Mouse (Mus musculus) brown adipose tissue, adult 24 weeks (tissue): ENCODE measurements around the gene Slc22a23. TPM values are rescaled to one million over a fixed set of nuclear protein-coding genes. Genes with fewer than 3 reads are reported as not detected.

Experiments used
- H3K27ac ChIP-seq: fragments of 200-500 bp; replicated peaks from 2 replicates; pipeline ENCODE4 v1.5.1; 2012; ENCODE audit warnings: low read depth, mild to moderate bottlenecking, low read length
- H3K4me1 ChIP-seq: fragments of 200-500 bp; 2 replicates; pipeline ENCODE4 v1.6.1; 2012; ENCODE audit warnings: low read length, mixed read lengths; ENCODE audit not compliant: control insufficient read depth, insufficient read depth, insufficient read length
- H3K4me3 ChIP-seq: fragments of 200-500 bp; 2 replicates; pipeline ENCODE4 v1.5.1; 2012; ENCODE audit warnings: low read depth, mild to moderate bottlenecking, low read length, moderate library complexity; ENCODE audit not compliant: insufficient read depth
- polyA plus RNA-seq: library from polyadenylated mRNA; stranded (reverse); fragments of >200 nt; gene quantifications from 2 replicates; pipeline ENCODE4 v1.2.4, GENCODE M21; 2012; ENCODE audit not compliant: missing spikeins, insufficient read depth, insufficient read length

Gene Slc22a23
- polyA plus RNA-seq, 1 experiment = 16.1 TPM

GRCm38 (mm10) chr13:34351437-34351836 lies 6.5 kb upstream of the Slc22a23 start:
- no peaks in the 10 kb centered on the region for H3K4me1 ChIP-seq
- H3K27ac ChIP-seq = no peak overlapping the region
- no peak overlapping the region for H3K4me3 ChIP-seq

DNA sequence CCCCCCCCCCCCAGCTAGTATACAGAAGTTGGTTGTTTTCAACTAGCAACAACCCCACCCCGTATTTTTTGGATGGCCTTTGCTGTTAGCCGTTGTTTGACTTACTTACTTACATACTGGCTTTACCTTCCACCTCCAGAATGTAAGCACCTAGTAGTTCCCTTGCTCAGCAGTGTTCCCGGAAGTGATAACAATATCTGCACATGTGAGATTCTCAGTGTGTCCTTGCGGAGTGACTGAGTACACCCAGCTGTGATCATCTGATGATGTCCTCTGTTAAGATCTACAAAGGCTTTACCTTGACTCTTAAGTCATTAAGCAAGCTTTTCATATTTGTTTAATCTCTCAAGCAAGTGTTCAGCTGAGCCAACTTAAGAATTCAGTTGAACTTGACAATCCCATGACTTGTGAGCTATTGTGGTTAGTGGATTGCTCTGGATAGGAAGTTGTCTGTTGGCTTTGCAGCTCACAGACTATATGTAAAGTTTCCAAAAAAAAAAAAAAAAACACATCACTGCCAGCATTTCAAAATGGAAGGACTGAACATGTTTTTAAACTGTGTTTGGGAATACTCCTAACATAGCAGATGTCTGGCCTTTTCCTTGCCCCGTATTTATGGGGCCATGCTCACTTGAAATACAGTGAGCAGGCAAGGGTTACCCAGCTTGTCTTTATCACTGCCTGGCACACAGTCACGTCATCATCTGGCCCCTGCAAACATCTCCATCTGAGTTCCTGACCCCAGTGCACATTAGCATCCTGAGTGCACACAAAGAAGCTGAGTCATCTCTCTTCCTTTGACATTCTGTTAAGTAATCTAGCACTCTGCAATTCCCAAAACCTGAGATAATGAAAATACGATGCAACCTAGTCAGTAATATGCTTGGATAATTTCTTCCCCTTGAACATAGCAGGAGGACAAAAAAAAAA lies 3.2 kb upstream of the Slc22a23 start:
- Histone ChIP-seq H3K27ac (no peak overlapping the region), H3K4me1 (0 out of 2 replicates have a peak, but pooled peaks cover under 1% of the 10 kb centered on the region), H3K4me3 (no peak overlapping the region)

DNA sequence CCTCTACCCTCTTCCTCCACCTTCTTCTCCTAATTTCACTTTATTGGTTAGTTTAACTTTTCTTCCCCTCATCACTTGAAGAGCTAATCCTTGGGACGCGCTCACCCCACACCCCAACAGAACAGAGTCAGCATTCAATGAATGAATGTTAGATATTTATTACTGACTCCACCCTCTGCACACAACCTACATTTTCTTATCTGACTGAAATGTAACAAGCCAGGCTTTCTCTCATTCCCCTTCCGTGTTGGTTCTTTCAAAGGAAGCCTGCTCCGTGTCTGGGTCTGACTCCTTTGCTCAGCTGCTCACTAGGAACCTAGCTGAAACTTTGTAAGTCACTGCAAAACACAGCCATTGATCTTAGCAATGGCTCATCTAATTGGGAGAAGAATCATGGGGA lies 1.8 kb upstream of the Slc22a23 start:
- Histone ChIP-seq H3K4me1 (0 out of 2 replicates have a peak, but pooled peaks cover 4% of the 10 kb centered on the region), H3K4me3 (no peak overlapping the region), H3K27ac (no peak overlapping the region)

DNA sequence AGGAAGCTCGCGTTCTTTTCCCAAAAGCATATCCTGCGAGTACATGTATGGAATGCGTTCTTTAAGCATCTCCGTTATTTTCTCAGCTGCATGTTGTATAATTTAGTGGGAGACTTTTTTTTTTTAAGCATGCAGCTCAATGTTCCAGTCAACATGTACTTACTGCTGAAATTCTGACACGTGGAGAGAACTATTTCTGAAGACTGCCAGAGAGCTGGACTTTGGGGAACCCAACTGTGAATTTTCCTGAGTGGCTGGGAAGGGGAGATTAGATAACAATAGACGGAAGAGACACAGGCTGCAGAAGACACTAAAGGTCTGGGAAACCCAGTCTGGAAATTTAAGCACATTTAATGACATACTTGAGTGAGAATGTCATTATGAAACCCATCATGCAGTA lies 1.3 kb upstream of the Slc22a23 start:
- H3K4me3 ChIP-seq = no peak overlapping the region
- no peak overlapping the region for H3K27ac ChIP-seq

DNA sequence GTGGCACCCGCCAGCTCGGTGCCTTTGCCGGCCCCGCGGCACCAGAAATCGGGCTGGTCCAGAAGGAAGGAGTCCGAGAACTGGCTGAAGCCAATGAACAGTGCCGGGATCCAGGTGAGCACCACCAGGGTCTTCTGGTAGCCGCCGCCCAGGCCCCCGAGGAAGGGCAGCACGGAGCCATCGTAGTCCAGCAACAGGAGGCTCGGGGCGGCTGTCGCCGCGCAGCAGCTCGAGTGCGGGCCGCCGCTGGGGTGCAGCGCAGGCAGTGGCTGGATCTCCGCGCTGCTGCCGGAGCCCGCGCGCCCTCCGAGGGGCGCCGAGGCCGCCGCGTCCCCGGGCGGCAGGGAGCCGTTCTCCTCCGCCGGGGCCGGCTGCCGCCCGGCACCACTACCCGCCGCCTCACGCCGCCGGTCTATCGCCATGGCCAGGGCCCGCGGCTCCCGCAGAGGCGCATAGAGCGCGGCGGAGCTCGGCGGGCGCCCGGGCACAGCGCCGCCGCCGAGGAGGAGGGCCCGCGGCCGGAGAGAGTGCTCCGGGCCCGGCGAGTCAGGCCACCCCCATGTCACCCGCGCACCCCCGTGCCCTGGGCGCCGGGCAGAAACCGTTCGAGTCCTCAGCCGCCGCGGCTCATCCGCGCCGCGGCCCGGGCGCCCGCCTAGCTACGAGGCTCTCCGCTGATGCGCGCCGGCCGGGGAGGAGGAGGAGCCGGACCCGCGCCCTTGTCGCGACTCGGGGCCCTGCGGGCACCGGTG lies 430 bp downstream of the Slc22a23 start:
- H3K4me1 ChIP-seq = peaks cover 5% of the 10 kb centered on the region; the same call in 1 of the 2 replicates
- H3K27ac ChIP-seq = peak overlapping the region; percentile 71
- H3K4me3 ChIP-seq = peak overlapping the region; percentile 80

More for the DNA sequence above, 1.3 kb upstream of the Slc22a23 start:
- 0 out of 2 replicates have a peak, but pooled peaks cover 5% of the 10 kb centered on the region for H3K4me1 ChIP-seq

- peak overlapping the region; percentile 80 for H3K4me3 ChIP-seq
- H3K27ac ChIP-seq = peak overlapping the region; percentile 46
Observed at GRCm38 (mm10) chr13:34343719-34344375, 1.1 kb downstream of the Slc22a23 start.

DNA sequence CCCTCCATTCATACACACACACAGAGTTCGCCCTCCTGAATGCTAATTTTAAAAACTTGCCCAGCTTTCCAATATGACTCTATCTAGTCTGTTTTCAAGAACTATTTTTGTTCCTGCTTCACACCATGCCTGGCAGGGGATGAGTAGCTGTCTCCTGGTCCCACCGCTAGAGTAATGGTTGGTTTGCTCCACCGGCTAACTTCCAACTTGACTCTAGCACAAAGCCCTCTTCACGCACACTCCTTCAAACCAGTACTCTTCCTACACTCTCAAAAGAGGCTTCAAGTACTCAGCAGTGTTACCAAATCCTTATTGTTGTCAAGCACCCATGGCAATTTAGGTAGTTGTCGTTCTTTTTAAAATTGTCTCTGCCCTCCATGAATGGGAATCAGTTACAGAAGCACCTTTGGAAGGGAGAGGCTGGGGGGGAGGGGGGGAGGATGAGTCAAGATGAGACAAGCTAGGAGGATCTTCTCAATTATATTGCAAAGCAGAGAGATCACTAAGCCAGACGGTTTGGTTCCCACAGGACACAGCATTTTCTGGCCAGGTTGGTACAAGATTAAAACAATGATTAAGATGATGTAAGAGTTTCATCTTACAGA lies 2.6 kb downstream of the Slc22a23 start:
- Histone ChIP-seq H3K4me3 (peak overlapping the region; percentile 80), H3K4me1 (peaks cover 5% of the 10 kb centered on the region), H3K27ac (no peak overlapping the region)

More at GRCm38 (mm10) chr13:34343719-34344375, 1.1 kb downstream of the Slc22a23 start:
- peaks cover 5% of the 10 kb centered on the region; the same call in 1 of the 2 replicates for H3K4me1 ChIP-seq

DNA sequence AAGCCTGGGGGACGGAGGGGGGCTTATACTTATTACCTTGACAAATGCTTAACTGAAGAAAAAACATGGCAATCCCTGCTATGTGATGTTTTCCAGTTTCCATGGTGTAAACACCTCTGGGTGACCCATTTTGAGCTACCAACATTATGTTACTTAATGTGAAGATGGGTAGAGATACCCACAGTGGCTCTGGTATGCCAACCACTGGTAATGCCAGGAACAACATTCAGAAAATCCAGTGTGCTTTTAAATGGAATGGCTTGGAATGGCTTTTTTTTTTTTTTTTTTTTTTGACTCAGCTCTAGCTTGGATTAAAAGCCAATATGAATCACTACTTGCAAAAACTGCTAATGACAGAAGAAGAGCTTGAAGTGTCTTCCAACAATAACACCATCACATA lies 8.1 kb downstream of the Slc22a23 start:
- H3K4me1 ChIP-seq = peaks cover 3% of the 10 kb centered on the region
- H3K4me3 ChIP-seq = no peak overlapping the region
- no peak overlapping the region for H3K27ac ChIP-seq

GRCm38 (mm10) chr13:34334847-34335246 lies 10.1 kb downstream of the Slc22a23 start:
- no peaks in the 10 kb centered on the region; the same call in 1 of the 2 replicates for H3K4me1 ChIP-seq
- no peak overlapping the region for H3K27ac ChIP-seq
- H3K4me3 ChIP-seq = no peak overlapping the region

GRCm38 (mm10) chr13:34332762-34333161 lies 12.2 kb downstream of the Slc22a23 start:
- Histone ChIP-seq H3K27ac (no peak overlapping the region), H3K4me3 (no peak overlapping the region), H3K4me1 (no peaks in the 10 kb centered on the region)

DNA sequence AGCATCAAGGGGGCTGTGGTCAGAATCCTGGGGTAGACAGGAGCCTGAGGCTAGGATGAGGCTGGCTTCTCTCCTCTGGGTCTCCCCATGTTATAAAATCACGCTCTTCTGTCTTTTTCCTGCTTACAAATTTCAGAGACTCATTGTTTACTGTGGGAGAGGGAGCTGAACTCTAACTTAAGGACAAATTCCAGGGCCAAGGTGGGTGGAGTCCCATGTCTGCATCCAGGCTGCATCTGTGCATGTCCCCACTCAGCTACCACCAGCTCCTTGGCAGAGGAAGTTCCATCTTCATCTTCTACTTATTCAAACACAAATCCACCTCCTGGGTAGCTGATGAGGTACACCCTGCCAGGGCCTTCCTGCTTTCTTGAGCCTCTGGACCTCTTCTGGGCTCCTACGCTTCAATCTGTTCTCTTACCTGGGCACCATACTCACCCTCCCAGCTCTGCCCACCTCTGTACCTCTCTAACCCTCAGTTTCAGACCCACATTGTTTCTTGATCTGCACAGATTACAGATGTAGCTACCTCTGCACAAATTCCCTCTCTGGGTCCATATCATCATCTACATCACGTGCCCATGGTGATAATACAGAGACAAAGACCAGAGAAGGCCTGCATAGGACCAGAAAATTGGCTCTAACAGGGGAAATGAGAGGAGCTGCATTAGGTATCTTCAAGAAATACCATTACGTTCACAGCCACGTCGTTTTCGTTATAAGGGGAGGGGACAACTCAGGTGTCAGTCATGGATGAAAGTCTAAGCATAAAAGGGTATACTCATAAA lies 13.4 kb downstream of the Slc22a23 start:
- H3K4me3 ChIP-seq = no peak overlapping the region
- no peak overlapping the region for H3K27ac ChIP-seq
- H3K4me1 ChIP-seq = no peaks in the 10 kb centered on the region

DNA sequence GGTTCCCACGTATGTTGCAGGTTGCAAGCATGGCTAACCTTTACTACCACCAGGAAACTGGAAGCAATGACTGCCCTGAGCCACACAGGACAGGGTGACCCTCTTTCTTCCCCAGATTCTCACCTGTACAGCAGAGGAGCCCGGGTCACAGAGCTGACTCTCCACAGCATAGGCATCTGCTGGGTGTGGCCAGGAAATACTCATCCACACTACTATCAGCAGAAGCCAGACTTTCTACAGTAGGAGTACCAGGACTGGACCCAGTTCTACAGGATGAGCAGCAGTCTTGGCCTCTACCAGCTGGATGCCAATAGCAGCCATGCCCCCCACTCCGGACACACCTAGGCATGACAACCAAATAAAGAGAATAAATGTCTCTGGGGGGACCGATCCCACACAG lies 15.4 kb downstream of the Slc22a23 start:
- Histone ChIP-seq H3K27ac (no peak overlapping the region), H3K4me3 (no peak overlapping the region), H3K4me1 (no peaks in the 10 kb centered on the region)

GRCm38 (mm10) chr13:34326992-34327391 lies 18.0 kb downstream of the Slc22a23 start:
- Histone ChIP-seq H3K4me1 (no peaks in the 10 kb centered on the region), H3K4me3 (no peak overlapping the region), H3K27ac (no peak overlapping the region)

- no peak overlapping the region for H3K27ac ChIP-seq
- H3K4me3 ChIP-seq = no peak overlapping the region
Observed at GRCm38 (mm10) chr13:34323361-34323760, 21.6 kb downstream of the Slc22a23 start.

More at GRCm38 (mm10) chr13:34323361-34323760, 21.6 kb downstream of the Slc22a23 start:
- no peaks in the 10 kb centered on the region for H3K4me1 ChIP-seq
